Mouse (Mus musculus) hindbrain, postnatal 0 days (tissue): ENCODE measurements around the gene Arhgef10l. TPM values are rescaled to one million over a fixed set of nuclear protein-coding genes. Genes with fewer than 3 reads are reported as not detected.
A peak's percentile ranks its signal among the peaks of the same experiment; 100 is the strongest.

Experiments used
- ATAC-seq: fragments of 200-750 bp; cut with Nextera tagmentation; 2 replicates; pipeline ENCODE4 v1.8.0; 2017; ENCODE audit warnings: mild to moderate bottlenecking, moderate TSS enrichment, moderate library complexity
- DNase-seq: peaks from one replicate; pipeline ENCODE4 v3.0.0-alpha.2; 2015; ENCODE audit warnings: low spot score
- H3K27ac ChIP-seq: fragments of 300-500 bp; sonication (generic); 2 replicates; pipeline ENCODE4 v1.5.1; 2014; ENCODE audit warnings: mild to moderate bottlenecking
- H3K27me3 ChIP-seq: fragments of 300-500 bp; sonication (generic); 2 replicates; pipeline ENCODE4 v1.6.1; 2014; ENCODE audit warnings: low read length, mixed read lengths; ENCODE audit not compliant: insufficient read depth
- H3K36me3 ChIP-seq: fragments of 300-500 bp; sonication (generic); 2 replicates; pipeline ENCODE4 v1.6.1; 2014; ENCODE audit warnings: low read length, mixed read lengths; ENCODE audit not compliant: insufficient read depth
- H3K4me1 ChIP-seq: fragments of 300-500 bp; sonication (generic); 2 replicates; pipeline ENCODE4 v1.6.1; 2014; ENCODE audit warnings: antibody characterized with exemption, low read length, mixed read lengths; ENCODE audit not compliant: insufficient read depth
- H3K4me2 ChIP-seq: fragments of 300-500 bp; sonication (generic); 2 replicates; pipeline ENCODE4 v1.6.1; 2014; ENCODE audit warnings: low read depth, mild to moderate bottlenecking, low read length, moderate library complexity, mixed read lengths
- H3K4me3 ChIP-seq: fragments of 300-500 bp; sonication (generic); 2 replicates; pipeline ENCODE4 v1.5.1; 2014; ENCODE audit warnings: low read length
- H3K9ac ChIP-seq: fragments of 300-500 bp; sonication (generic); replicated peaks from 2 replicates; pipeline ENCODE4 v1.6.1; 2014; ENCODE audit warnings: mild to moderate bottlenecking, low read length, moderate library complexity, mixed read lengths
- H3K9me3 ChIP-seq: fragments of 300-500 bp; sonication (generic); 2 replicates; pipeline ENCODE4 v1.6.1; 2016; ENCODE audit warnings: low read length, mixed read lengths
- CTCF ChIP-seq: IDR thresholded peaks from 2 replicates; pipeline ENCODE4 v1.5.1; 2016; ENCODE audit warnings: antibody characterized with exemption, control low read depth, low read depth
- WGBS: fragments of 180-500 bp; shearing (Covaris S2); extraction: QIAGEN DNeasy Blood & Tissue Kit; methylation state at CpG from one replicate; pipeline ENCODE4 v1.1.7; 2014; 5-methylcytosine and 5-hydroxymethylcytosine counted together
- polyA plus RNA-seq: library from polyadenylated mRNA; unstranded; fragments of >200 nt; fragmentation: Nextera tagmentation; extraction: Ambion mirVana; gene quantifications from 2 replicates; pipeline ENCODE4 v1.2.1, GENCODE M21; 2015
- total RNA-seq: library from RNA; depleted of rRNA; stranded (reverse); fragments of >200 nt; gene quantifications from 2 replicates; pipeline ENCODE4 v1.2.3, GENCODE M21; 2014

Gene Arhgef10l
- total and polyA plus RNA-seq, 2 experiments from 2014 or later, result 22.5 to 79.2 TPM

DNA sequence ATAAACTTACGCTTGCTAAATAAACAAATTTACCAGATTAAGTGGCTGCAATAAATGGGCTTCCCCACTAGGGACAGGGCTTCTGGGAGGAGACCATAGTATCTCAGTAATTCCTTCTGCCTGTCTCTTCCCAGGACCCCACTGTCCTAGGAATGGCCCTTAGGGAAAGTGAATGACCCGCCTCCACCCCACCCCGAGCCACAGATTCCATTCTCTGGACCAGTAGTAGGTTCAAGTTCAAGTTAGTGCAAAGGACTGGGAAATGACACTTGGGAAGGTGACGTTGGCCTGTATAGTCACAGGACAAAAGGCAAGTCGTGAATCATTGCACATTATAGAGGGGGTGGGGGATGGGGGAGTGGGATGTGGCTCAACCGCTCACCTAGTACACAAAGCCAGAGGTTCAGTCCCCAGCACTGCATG lies 19.1 kb upstream of the Arhgef10l start:
- Histone ChIP-seq H3K9ac (no peak overlapping the region), H3K4me1 (0 out of 2 replicates have a peak, but pooled peaks cover 4% of the 10 kb centered on the region), H3K27me3 (no peaks in the 10 kb centered on the region), H3K36me3 (no peaks in the 10 kb centered on the region), H3K4me2 (no peak overlapping the region), H3K4me3 (no peak overlapping the region), H3K9me3 (no peaks in the 10 kb centered on the region), H3K27ac (no peak overlapping the region)
- 47% methylated on average over 6 of the region's 6 CpGs for WGBS
- 0 out of 2 replicates have a peak, but pooled peaks have one; percentile 24 for ATAC-seq
- TF ChIP-seq CTCF, result peak; percentile 54
- DNase-seq, result no peak

DNA sequence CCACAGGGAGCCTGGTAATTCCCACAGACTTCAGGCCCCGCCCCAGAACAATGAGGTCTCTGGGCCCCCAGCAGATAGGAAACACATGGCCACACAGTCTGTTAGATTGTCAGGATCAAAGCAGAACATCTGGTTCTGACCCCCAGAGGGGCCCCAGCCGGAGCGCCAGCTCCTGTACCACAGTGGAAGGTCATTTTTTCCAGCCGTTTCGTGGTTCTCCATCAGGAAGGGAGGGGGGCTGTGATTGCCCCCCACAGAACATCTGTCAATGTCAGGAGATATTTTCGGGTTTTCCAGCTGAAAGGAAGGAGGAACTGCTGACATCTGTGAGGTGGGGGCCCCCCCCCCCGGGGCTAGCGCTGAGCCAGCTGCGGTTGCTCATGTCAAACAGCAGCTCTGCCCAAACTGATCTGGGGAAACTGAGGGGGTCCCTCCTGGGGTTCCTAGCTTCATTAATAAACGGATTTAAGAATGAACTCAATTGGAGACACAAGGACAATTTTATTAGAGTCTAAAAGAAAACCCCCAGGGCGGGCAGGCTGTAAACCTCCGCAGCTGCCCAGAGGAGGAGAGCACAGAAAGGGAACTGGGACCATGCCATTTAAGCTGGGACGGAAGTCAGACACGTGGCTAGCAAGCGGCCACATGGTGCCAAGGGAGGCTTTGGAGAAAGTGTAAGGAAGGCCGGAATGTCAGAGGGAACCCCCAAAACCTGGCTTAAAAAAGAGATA lies 18.5 kb upstream of the Arhgef10l start:
- 9% methylated on average over 16 of the region's 16 CpGs for WGBS
- 0 out of 2 replicates have a peak, but pooled peaks cover 4% of the 10 kb centered on the region for H3K4me1 ChIP-seq
- TF ChIP-seq CTCF, result no peak
- H3K27me3 ChIP-seq, result no peaks in the 10 kb centered on the region
- H3K9me3 ChIP-seq, result no peaks in the 10 kb centered on the region
- no peak overlapping the region for H3K4me3 ChIP-seq
- H3K27ac ChIP-seq, result no peak overlapping the region
- no peaks in the 10 kb centered on the region for H3K36me3 ChIP-seq
- DNase-seq (peak; percentile 21), ATAC-seq (peak; percentile 40; the same call in 1 of the 2 replicates)
- H3K4me2 ChIP-seq, result 0 out of 2 replicates have a peak overlapping the region, but pooled peaks have one; percentile 16
- no peak overlapping the region for H3K9ac ChIP-seq

DNA sequence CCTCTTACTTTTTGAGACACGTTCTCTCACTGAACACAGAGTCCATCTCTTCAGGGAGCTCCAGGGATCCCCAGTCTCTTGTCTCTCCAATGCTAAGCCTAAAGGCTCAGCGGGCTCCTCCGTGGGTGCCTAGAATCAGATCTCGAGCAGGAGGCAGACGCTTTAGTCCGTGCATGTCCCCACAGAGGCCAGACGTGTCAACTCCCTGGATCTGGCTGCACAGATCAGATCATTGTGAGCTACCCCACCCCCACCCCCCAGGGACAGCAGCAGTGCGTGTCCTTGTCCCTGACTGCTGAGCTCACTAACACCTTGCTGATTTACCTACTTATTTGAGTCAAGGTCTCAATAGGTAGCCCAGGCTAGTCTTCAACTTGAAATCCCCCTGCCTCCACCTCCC lies 17.8 kb upstream of the Arhgef10l start:
- no peak for TF ChIP-seq CTCF
- DNase-seq (no peak), ATAC-seq (no peak)
- H3K27ac ChIP-seq, result no peak overlapping the region
- H3K9me3 ChIP-seq, result no peaks in the 10 kb centered on the region
- H3K27me3 ChIP-seq, result no peaks in the 10 kb centered on the region
- H3K4me1 ChIP-seq, result 0 out of 2 replicates have a peak, but pooled peaks cover 4% of the 10 kb centered on the region
- H3K4me2 ChIP-seq, result no peak overlapping the region
- 36% methylated on average over 8 of the region's 8 CpGs for WGBS
- no peak overlapping the region for H3K9ac ChIP-seq
- no peak overlapping the region for H3K4me3 ChIP-seq
- H3K36me3 ChIP-seq, result no peaks in the 10 kb centered on the region

DNA sequence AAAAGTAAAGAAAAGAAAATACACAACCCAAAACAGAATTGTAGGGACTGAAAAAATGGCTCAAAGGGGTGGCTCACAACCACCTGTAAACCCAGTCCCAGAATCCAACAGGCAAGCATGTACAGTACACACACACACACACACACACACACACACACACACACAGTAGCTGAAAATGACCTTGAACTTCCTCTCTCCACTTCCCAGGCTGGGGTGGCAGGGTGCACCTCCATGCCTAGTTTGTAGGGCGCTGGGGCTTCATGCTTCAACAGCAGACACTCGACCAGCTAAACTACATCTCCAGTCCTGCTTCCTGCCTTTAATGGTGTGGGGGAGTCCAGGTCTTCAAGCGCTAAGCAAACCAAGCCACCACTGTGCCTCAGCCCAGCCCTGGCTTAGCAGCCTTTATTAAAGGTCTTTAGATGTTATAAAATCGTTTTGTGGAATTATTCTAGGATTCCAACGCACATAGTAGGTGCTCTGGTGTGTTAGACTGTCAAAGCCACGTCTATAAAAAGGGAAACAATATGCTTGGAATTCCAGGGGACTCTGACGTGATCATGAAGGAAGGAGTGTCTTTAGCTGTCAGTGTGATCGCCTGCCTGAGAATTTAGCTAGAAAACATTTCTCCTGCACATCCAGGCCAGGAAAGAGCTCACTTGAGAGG lies 15.1 kb upstream of the Arhgef10l start:
- H3K27me3 ChIP-seq, result no peaks in the 10 kb centered on the region
- H3K9ac ChIP-seq, result no peak overlapping the region
- no peaks in the 10 kb centered on the region for H3K9me3 ChIP-seq
- no peaks in the 10 kb centered on the region for H3K36me3 ChIP-seq
- no peak overlapping the region for H3K27ac ChIP-seq
- DNase-seq (no peak), ATAC-seq (no peak)
- no peak overlapping the region for H3K4me2 ChIP-seq
- 67% methylated on average over 8 of the region's 8 CpGs for WGBS
- 0 out of 2 replicates have a peak, but pooled peaks cover 4% of the 10 kb centered on the region for H3K4me1 ChIP-seq
- no peak overlapping the region for H3K4me3 ChIP-seq
- TF ChIP-seq CTCF, result no peak

DNA sequence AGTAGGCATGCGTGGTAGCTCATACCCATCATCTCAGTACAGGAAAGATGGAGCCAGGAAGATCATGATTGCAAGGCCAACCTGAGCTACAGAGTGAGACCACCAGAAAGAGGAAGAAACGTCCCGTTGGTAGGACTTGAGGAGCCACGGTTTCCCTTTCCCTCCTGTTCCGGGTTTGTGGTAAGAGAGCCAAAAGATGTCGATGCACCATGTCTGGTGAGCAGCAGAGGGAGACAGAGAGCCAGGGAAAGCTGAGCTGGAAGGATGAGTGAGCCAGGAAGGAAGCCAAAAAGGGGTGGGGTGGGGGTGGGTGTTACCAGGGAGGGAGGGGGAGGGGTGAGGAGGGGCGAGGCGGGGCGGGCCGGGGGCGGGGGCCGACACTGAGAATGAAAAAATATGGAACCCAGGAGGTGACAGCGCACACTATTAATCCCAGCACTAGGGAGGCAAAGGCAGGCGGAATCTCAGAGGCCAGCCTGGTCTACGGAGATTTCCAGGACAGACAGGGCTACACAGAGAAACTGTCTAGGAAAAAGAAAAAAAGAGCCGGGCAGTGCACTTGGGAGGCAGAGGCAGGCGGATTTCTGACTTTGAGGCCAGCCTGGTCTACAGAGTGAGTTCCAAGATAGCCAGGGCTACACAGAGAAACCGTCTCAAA lies 14.0 kb upstream of the Arhgef10l start:
- H3K27ac ChIP-seq, result no peak overlapping the region
- ATAC-seq, result peak; percentile 50

DNA sequence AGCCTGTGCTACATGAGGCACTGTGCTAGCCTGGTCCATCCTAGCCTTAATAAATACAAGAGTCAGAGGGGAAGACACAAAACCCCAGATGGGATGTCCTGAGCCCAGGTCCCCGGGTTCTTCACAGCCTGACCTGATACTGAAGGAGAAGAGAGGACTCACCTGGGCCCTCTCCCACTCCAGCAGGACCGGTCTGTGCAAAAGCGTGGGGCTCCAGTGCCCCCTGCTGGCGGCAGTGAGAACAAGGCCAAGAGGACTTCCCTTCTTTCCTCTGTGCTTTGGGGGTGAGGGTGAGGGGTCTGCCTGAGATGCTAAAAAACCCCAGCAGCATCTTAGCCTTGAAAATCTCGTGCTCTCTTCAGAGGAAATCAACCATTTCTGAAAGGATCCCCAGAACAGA lies 13.2 kb upstream of the Arhgef10l start:
- WGBS, result 17% methylated on average over 5 of the region's 5 CpGs
- Histone ChIP-seq H3K27me3 (no peaks in the 10 kb centered on the region), H3K4me1 (no peaks in the 10 kb centered on the region), H3K4me3 (no peak overlapping the region), H3K36me3 (no peaks in the 10 kb centered on the region), H3K4me2 (no peak overlapping the region), H3K9me3 (no peaks in the 10 kb centered on the region), H3K9ac (no peak overlapping the region), H3K27ac (no peak overlapping the region)
- TF ChIP-seq CTCF, result peak; percentile 87
- DNase-seq (peak; percentile 70), ATAC-seq (0 out of 2 replicates have a peak, but pooled peaks have one; percentile 24)

More for the DNA sequence above, 14.0 kb upstream of the Arhgef10l start:
- Histone ChIP-seq H3K4me2 (no peak overlapping the region), H3K9me3 (no peaks in the 10 kb centered on the region), H3K4me1 (0 out of 2 replicates have a peak, but pooled peaks cover 4% of the 10 kb centered on the region), H3K36me3 (no peaks in the 10 kb centered on the region), H3K9ac (no peak overlapping the region), H3K27me3 (no peaks in the 10 kb centered on the region), H3K4me3 (no peak overlapping the region)
- peak; percentile 85 for DNase-seq
- TF ChIP-seq CTCF, result peak; percentile 86
- WGBS, result 20% methylated on average over 18 of the region's 18 CpGs
